Comparison of ENCODE assay signal across 11 mouse cellular contexts in the genomic region with DNA sequence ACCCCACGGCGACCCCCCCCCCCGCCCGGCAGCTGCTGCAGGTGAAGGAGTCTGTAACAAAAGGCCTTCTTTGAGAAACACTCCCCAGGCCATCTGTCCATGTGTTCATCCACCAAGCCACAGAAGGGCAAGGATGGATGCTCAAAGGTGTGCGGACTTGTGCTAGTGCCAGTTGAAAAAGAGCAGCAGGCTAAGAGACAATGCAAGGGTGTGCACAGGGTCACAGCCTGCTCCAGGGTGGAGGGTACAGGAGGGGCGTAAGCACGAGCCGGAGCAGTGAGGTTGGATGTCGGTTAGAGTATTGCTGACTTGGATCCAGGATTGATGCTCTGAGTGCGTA. TPM values are rescaled to one million over a fixed set of nuclear protein-coding genes. Genes with fewer than 3 reads are reported as not detected.
A peak's percentile ranks its signal among the peaks of the same experiment; 100 is the strongest.
DNase-seq lines count a peak whose midpoint lies in the region; ATAC-seq lines count a peak whose summit lies in the region.
"Had no signal": no experiment of that assay in that cellular context is flagged by ENCODE, and none has a peak within 500 bp of the region (broad histone marks: within the 10 kb centered on the region; RNA-seq: fewer than 3 reads in every experiment).

No protein-coding gene starts in this region.

- H3K9ac ChIP-seq in neural tube, embryonic 11.5 days (ENCODE audit: low read length) = peak overlapping the region; percentile 66
- no peak overlapping the region for H3K9ac ChIP-seq in limb, embryonic 13.5 days
- no peak overlapping the region for H3K9ac ChIP-seq in stomach, embryonic 16.5 days (ENCODE audit: low read length)

- peak; percentile 75 for DNase-seq in cerebellum, adult 11-12 months
- DNase-seq in cerebellum, postnatal 10 days = no peak
- DNase-seq in neural tube, embryonic 11.5 days (ENCODE audit: low spot score) = no peak
- DNase-seq in neural tube, embryonic 10.5 days (ENCODE audit: extremely low spot score, low spot score) = no peak
- DNase-seq in left cerebral cortex, postnatal 14 days (ENCODE audit: low spot score in 2 of 2) = no peak
- no peak for DNase-seq in Muller cell, postnatal 12 days (ENCODE audit: inconsistent ontology term)
- DNase-seq: kidney, adult 11 months had no signal

- WGBS in neural tube, embryonic 11.5 days = 40% methylated on average over 10 of the region's 10 CpGs
- 51% methylated on average over 10 of the region's 10 CpGs for WGBS in limb, embryonic 13.5 days
- WGBS in stomach, embryonic 16.5 days = 43% methylated on average over 10 of the region's 10 CpGs

- no peaks in the 10 kb centered on the region for H3K9me3 ChIP-seq in neural tube, embryonic 11.5 days (ENCODE audit: control insufficient read depth, low read length)
- H3K9me3 ChIP-seq in limb, embryonic 13.5 days = no peaks in the 10 kb centered on the region
- no peaks in the 10 kb centered on the region for H3K9me3 ChIP-seq in stomach, embryonic 16.5 days (replicated peaks; ENCODE audit: control insufficient read depth, low read length)

- H3K4me3 ChIP-seq in neural tube, embryonic 11.5 days (ENCODE audit: low read depth, low read length) = peak overlapping the region; percentile 66
- H3K4me3 ChIP-seq in limb, embryonic 13.5 days = peak overlapping the region; percentile 55
- no peak overlapping the region for H3K4me3 ChIP-seq in stomach, embryonic 16.5 days (replicated peaks; ENCODE audit: low read length)
- H3K4me3 ChIP-seq: myocyte had no signal

- H3K4me2 ChIP-seq in neural tube, embryonic 11.5 days (ENCODE audit: low read depth) = peak overlapping the region; percentile 47
- peak overlapping the region; percentile 90 for H3K4me2 ChIP-seq in limb, embryonic 13.5 days (replicated peaks)
- H3K4me2 ChIP-seq in stomach, embryonic 16.5 days (ENCODE audit: low read depth, low read length) = peak overlapping the region; percentile 92

- no peak for ATAC-seq in neural tube, embryonic 11.5 days (ENCODE audit: insufficient read depth, low FRiP score, low TSS enrichment)
- ATAC-seq in limb, embryonic 13.5 days (ENCODE audit: low FRiP score, low read depth) = no peak
- 0 out of 2 replicates have a peak, but pooled peaks have one; percentile 4 for ATAC-seq in stomach, embryonic 16.5 days (ENCODE audit: insufficient read depth, low FRiP score)

- H3K4me1 ChIP-seq in neural tube, embryonic 11.5 days (ENCODE audit: control insufficient read depth, insufficient read depth, low read length) = no peaks in the 10 kb centered on the region; the same call in 1 of the 2 replicates
- H3K4me1 ChIP-seq in limb, embryonic 13.5 days = peaks cover 6% of the 10 kb centered on the region; the same call in 1 of the 2 replicates
- H3K4me1 ChIP-seq in stomach, embryonic 16.5 days (ENCODE audit: control insufficient read depth, insufficient read depth, low read length) = 0 out of 2 replicates have a peak, but pooled peaks cover 4% of the 10 kb centered on the region

- H3K27ac ChIP-seq in neural tube, embryonic 11.5 days (ENCODE audit: low read depth, low read length) = 0 out of 2 replicates have a peak overlapping the region, but pooled peaks have one; percentile 0
- no peak overlapping the region for H3K27ac ChIP-seq in limb, embryonic 13.5 days
- no peak overlapping the region for H3K27ac ChIP-seq in stomach, embryonic 16.5 days (ENCODE audit: low read length)

- peaks cover 19% of the 10 kb centered on the region for H3K27me3 ChIP-seq in neural tube, embryonic 11.5 days (ENCODE audit: control insufficient read depth, insufficient read depth, low read length)
- peaks cover 75% of the 10 kb centered on the region for H3K27me3 ChIP-seq in limb, embryonic 13.5 days
- peaks cover 24% of the 10 kb centered on the region for H3K27me3 ChIP-seq in stomach, embryonic 16.5 days (ENCODE audit: control insufficient read depth, insufficient read depth, low read length)

- H3K36me3 ChIP-seq in neural tube, embryonic 11.5 days (ENCODE audit: control insufficient read depth, insufficient read depth, low read length) = no peaks in the 10 kb centered on the region
- no peaks in the 10 kb centered on the region for H3K36me3 ChIP-seq in limb, embryonic 13.5 days
- no peaks in the 10 kb centered on the region for H3K36me3 ChIP-seq in stomach, embryonic 16.5 days (ENCODE audit: control insufficient read depth, insufficient read depth, low read length)

- intact Hi-C loops in left cerebral cortex, postnatal 14 days (cut with DNase I) = no loop called here

RNA-seq across cellular contexts. Expression of gene Gprin1, which starts 1.0 kb away (rescaled TPM):
- 13.3 and 14.5 TPM in 2 replicates for polyA plus RNA-seq in neural tube, embryonic 11.5 days (2014; fragmentation: Nextera tagmentation; extraction: Ambion mirVana)
- polyA plus RNA-seq in limb, embryonic 13.5 days (2015; fragmentation: Nextera tagmentation; extraction: Ambion mirVana) = 0.15 and 0.20 TPM in 2 replicates
- polyA plus RNA-seq in stomach, embryonic 16.5 days (2015; fragmentation: Nextera tagmentation; extraction: Ambion mirVana) = 0.19 and 0.22 TPM in 2 replicates
- total RNA-seq in left cerebral cortex, postnatal 14 days (2021) = 100 to 1,000 TPM; 151 to 168 TPM

RNA-seq across cellular contexts. Expression of gene Sncb, which starts 17.7 kb away (rescaled TPM):
- 2.7 and 3.7 TPM in 2 replicates for polyA plus RNA-seq in neural tube, embryonic 11.5 days (2014; fragmentation: Nextera tagmentation; extraction: Ambion mirVana)
- not detected in 2 replicates for polyA plus RNA-seq in limb, embryonic 13.5 days (2015; fragmentation: Nextera tagmentation; extraction: Ambion mirVana)
- polyA plus RNA-seq in stomach, embryonic 16.5 days (2015; fragmentation: Nextera tagmentation; extraction: Ambion mirVana) = 0.52 and 0.72 TPM in 2 replicates
- 100 to 1,000 TPM; 873 to 922 TPM for total RNA-seq in left cerebral cortex, postnatal 14 days (2021)
- polyA plus RNA-seq: myocyte had no signal

RNA-seq across cellular contexts. Expression of gene Eif4e1b, which starts 35.1 kb away (rescaled TPM):
- not detected in 2 replicates for polyA plus RNA-seq in neural tube, embryonic 11.5 days (2014; fragmentation: Nextera tagmentation; extraction: Ambion mirVana)
- not detected in 2 replicates for polyA plus RNA-seq in limb, embryonic 13.5 days (2015; fragmentation: Nextera tagmentation; extraction: Ambion mirVana)
- polyA plus RNA-seq in stomach, embryonic 16.5 days (2015; fragmentation: Nextera tagmentation; extraction: Ambion mirVana) = not detected in 2 replicates
- not detected for total RNA-seq in left cerebral cortex, postnatal 14 days (2021)
- total RNA-seq: left cerebral cortex, postnatal 25 days had no signal
- polyA plus RNA-seq: myocyte had no signal

RNA-seq across cellular contexts. Expression of gene Tspan17, which starts 40.5 kb away (rescaled TPM):
- 17.6 and 21.3 TPM in 2 replicates for polyA plus RNA-seq in neural tube, embryonic 11.5 days (2014; fragmentation: Nextera tagmentation; extraction: Ambion mirVana)
- polyA plus RNA-seq in limb, embryonic 13.5 days (2015; fragmentation: Nextera tagmentation; extraction: Ambion mirVana) = 4.7 and 4.9 TPM in 2 replicates
- polyA plus RNA-seq in stomach, embryonic 16.5 days (2015; fragmentation: Nextera tagmentation; extraction: Ambion mirVana) = 14.5 and 17.7 TPM in 2 replicates
- 10 to 100 TPM; 58.2 to 63.1 TPM for total RNA-seq in left cerebral cortex, postnatal 14 days (2021)

RNA-seq across cellular contexts. Expression of gene Cdhr2, which starts 47.4 kb away (rescaled TPM):
- 0.07 and 0.15 TPM in 2 replicates for polyA plus RNA-seq in neural tube, embryonic 11.5 days (2014; fragmentation: Nextera tagmentation; extraction: Ambion mirVana)
- 0.05 TPM in 2 replicates for polyA plus RNA-seq in limb, embryonic 13.5 days (2015; fragmentation: Nextera tagmentation; extraction: Ambion mirVana)
- polyA plus RNA-seq in stomach, embryonic 16.5 days (2015; fragmentation: Nextera tagmentation; extraction: Ambion mirVana) = 9.6 and 9.9 TPM in 2 replicates
- total RNA-seq in left cerebral cortex, postnatal 14 days (2021) = under 1 TPM; 0.24 to 0.36 TPM
- polyA plus RNA-seq: myocyte had no signal

Comparison
In these comparisons a context has a peak if more than half of its experiments do, and no peak if none do; other contexts are left out.
1. RNA of gene Gprin1, which starts 1.0 kb away (polyA plus RNA-seq): 13.3 to 14.5 TPM in neural tube, embryonic 11.5 days; 0.15 to 0.20 TPM in limb, embryonic 13.5 days and 0.19 to 0.22 TPM in stomach, embryonic 16.5 days; every median in the first group is over 10 times any median in the second.
2. Peak in every context shown above with its lines, with median percentiles within 50 percentile points of each other: H3K4me2 ChIP-seq.